Mouse (Mus musculus): ENCODE results near the gene Cntn5.

DNA sequence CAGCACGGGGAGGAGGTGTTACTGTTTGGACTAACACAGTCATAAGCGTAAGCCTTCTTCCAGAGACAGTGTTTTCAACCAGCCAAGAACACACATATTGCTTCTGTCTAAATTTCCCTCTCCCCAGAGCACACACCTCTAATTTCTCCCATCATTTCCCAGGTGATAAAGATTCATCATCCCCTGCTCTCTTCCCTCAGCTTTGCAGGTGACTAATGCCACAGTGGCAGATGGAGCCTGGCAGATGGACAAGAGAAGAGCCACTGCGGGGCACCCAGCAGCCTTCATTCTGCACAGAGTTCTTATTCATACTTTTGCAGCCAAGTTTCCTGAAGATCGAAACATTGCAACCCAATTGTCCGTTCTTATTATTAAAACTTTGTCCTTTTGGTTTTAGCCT lies 286.5 kb downstream of the Cntn5 start:
- no peak for TF ChIP-seq POLR2A (IDR thresholded peaks at IDR 0.05; ENCODE audit: low read depth, low read length)
- no peak for TF ChIP-seq ZKSCAN1 (IDR thresholded peaks at IDR 0.05; ENCODE audit: borderline replicate concordance, low read depth, low read length)
- no peak for TF ChIP-seq CTCF (conservative IDR thresholded peaks at IDR 0.05 in 1 of 2, IDR thresholded peaks at IDR 0.05 in 1 of 2; ENCODE audit: low read depth in 2 of 2, low read length in 2 of 2)
- TF ChIP-seq ZNF384 (IDR thresholded peaks at IDR 0.05; ENCODE audit: low read depth, low read length): no peak
- TF ChIP-seq ETS1 (conservative IDR thresholded peaks at IDR 0.05; ENCODE audit: low read depth, low read length): no peak
- no peak for TF ChIP-seq RCOR1 (conservative IDR thresholded peaks at IDR 0.05; ENCODE audit: low read depth, low read length)
- no peak for TF ChIP-seq USF1 (IDR thresholded peaks at IDR 0.05; ENCODE audit: low read depth, low read length)
- no peak for TF ChIP-seq CHD2 (IDR thresholded peaks at IDR 0.05; ENCODE audit: low read length)
- no peak for TF ChIP-seq TCF12 (IDR thresholded peaks at IDR 0.05; ENCODE audit: low read depth, low read length)
- TF ChIP-seq POLR2AphosphoS2 (IDR thresholded peaks at IDR 0.05; ENCODE audit: low read depth, low read length): no peak

Data from CH12.LX (cell line).